Mouse (Mus musculus): ENCODE measurements around the gene Adat1. TPM values are rescaled to one million over a fixed set of nuclear protein-coding genes. Genes with fewer than 3 reads are reported as not detected.

Gene Adat1
- polyA plus RNA-seq, 1 experiment from 2014 or later, result 11.1 TPM

GRCm38 (mm10) chr8:112004754-112005153 is 12.7 kb upstream of the Adat1 start:
- H3K27ac ChIP-seq, result no peak overlapping the region
- H3K9ac ChIP-seq, result no peak overlapping the region
- no peak for ATAC-seq (ENCODE audit: low FRiP score, low read depth)
- peaks cover 2% of the 10 kb centered on the region; the same call in 1 of the 2 replicates for H3K4me1 ChIP-seq
- no peak overlapping the region for H3K4me3 ChIP-seq
- H3K36me3 ChIP-seq, result peaks cover 70% of the 10 kb centered on the region
- H3K4me2 ChIP-seq (replicated peaks), result no peak overlapping the region
- no peaks in the 10 kb centered on the region for H3K27me3 ChIP-seq (replicated peaks)
- H3K9me3 ChIP-seq, result no peaks in the 10 kb centered on the region

GRCm38 (mm10) chr8:111992703-111993039 is 569 bp upstream of the Adat1 start:
- Histone ChIP-seq H3K27me3 (replicated peaks) (no peaks in the 10 kb centered on the region), H3K9me3 (no peaks in the 10 kb centered on the region), H3K4me1 (peaks cover 8% of the 10 kb centered on the region; the same call in 1 of the 2 replicates), H3K36me3 (peaks cover 52% of the 10 kb centered on the region), H3K4me2 (replicated peaks) (no peak overlapping the region), H3K27ac (no peak overlapping the region), H3K4me3 (no peak overlapping the region), H3K9ac (no peak overlapping the region)
- 72% methylated on average over 3 of the region's 3 CpGs for WGBS
- ATAC-seq (ENCODE audit: low FRiP score, low read depth), result no peak

GRCm38 (mm10) chr8:111991278-111991677 is 824 bp downstream of the Adat1 start:
- H3K9ac ChIP-seq, result peak overlapping the region; percentile 72
- H3K27ac ChIP-seq, result no peak overlapping the region
- H3K4me2 ChIP-seq (replicated peaks), result peak overlapping the region; percentile 75
- peaks cover 8% of the 10 kb centered on the region; the same call in 1 of the 2 replicates for H3K4me1 ChIP-seq
- no peaks in the 10 kb centered on the region for H3K27me3 ChIP-seq (replicated peaks)
- H3K4me3 ChIP-seq, result peak overlapping the region; percentile 75
- peaks cover 45% of the 10 kb centered on the region for H3K36me3 ChIP-seq
- 70% methylated on average over 8 of the region's 8 CpGs for WGBS
- ATAC-seq (ENCODE audit: low FRiP score, low read depth), result no peak
- no peaks in the 10 kb centered on the region for H3K9me3 ChIP-seq

GRCm38 (mm10) chr8:111989911-111990310 is 2.2 kb downstream of the Adat1 start:
- Histone ChIP-seq H3K27me3 (replicated peaks) (no peaks in the 10 kb centered on the region), H3K36me3 (peaks cover 48% of the 10 kb centered on the region), H3K4me3 (no peak overlapping the region), H3K4me2 (replicated peaks) (no peak overlapping the region), H3K9ac (no peak overlapping the region), H3K9me3 (no peaks in the 10 kb centered on the region), H3K4me1 (peaks cover 8% of the 10 kb centered on the region; the same call in 1 of the 2 replicates), H3K27ac (no peak overlapping the region)
- ATAC-seq (ENCODE audit: low FRiP score, low read depth), result no peak
- WGBS, result 20% methylated on average over 7 of the region's 7 CpGs

- Histone ChIP-seq H3K9me3 (no peaks in the 10 kb centered on the region), H3K27me3 (replicated peaks) (no peaks in the 10 kb centered on the region), H3K36me3 (peaks cover 45% of the 10 kb centered on the region), H3K27ac (no peak overlapping the region), H3K4me1 (no peaks in the 10 kb centered on the region), H3K4me3 (no peak overlapping the region), H3K4me2 (replicated peaks) (no peak overlapping the region), H3K9ac (no peak overlapping the region)
- 86% methylated on average over 10 of the region's 10 CpGs for WGBS
- no peak for ATAC-seq (ENCODE audit: low FRiP score, low read depth)
Measured at GRCm38 (mm10) chr8:111984511-111984910, 7.6 kb downstream of the Adat1 start.

- H3K4me3 ChIP-seq, result no peak overlapping the region
- H3K4me2 ChIP-seq (replicated peaks), result no peak overlapping the region
- no peak overlapping the region for H3K27ac ChIP-seq
- H3K36me3 ChIP-seq, result peaks cover 37% of the 10 kb centered on the region
- H3K9me3 ChIP-seq, result no peaks in the 10 kb centered on the region
- H3K4me1 ChIP-seq, result no peaks in the 10 kb centered on the region
- ATAC-seq (ENCODE audit: low FRiP score, low read depth), result no peak
- 81% methylated on average over 7 of the region's 7 CpGs for WGBS
- H3K9ac ChIP-seq, result no peak overlapping the region
- no peaks in the 10 kb centered on the region for H3K27me3 ChIP-seq (replicated peaks)
Measured at GRCm38 (mm10) chr8:111982116-111982515, 10.0 kb downstream of the Adat1 start.

GRCm38 (mm10) chr8:111978147-111978546 is 14.0 kb downstream of the Adat1 start:
- WGBS, result 78% methylated on average over 10 of the region's 10 CpGs
- no peaks in the 10 kb centered on the region for H3K27me3 ChIP-seq (replicated peaks)
- peaks cover 40% of the 10 kb centered on the region for H3K36me3 ChIP-seq
- no peaks in the 10 kb centered on the region for H3K9me3 ChIP-seq
- no peaks in the 10 kb centered on the region for H3K4me1 ChIP-seq
- no peak overlapping the region for H3K4me2 ChIP-seq (replicated peaks)
- no peak overlapping the region for H3K9ac ChIP-seq
- no peak overlapping the region for H3K27ac ChIP-seq
- H3K4me3 ChIP-seq, result no peak overlapping the region
- ATAC-seq (ENCODE audit: low FRiP score, low read depth), result no peak

GRCm38 (mm10) chr8:111976326-111976725 is 15.8 kb downstream of the Adat1 start:
- peaks cover 38% of the 10 kb centered on the region for H3K36me3 ChIP-seq
- H3K4me2 ChIP-seq (replicated peaks), result no peak overlapping the region
- H3K9ac ChIP-seq, result no peak overlapping the region
- H3K27me3 ChIP-seq (replicated peaks), result no peaks in the 10 kb centered on the region
- H3K4me3 ChIP-seq, result no peak overlapping the region
- no peaks in the 10 kb centered on the region for H3K9me3 ChIP-seq
- ATAC-seq (ENCODE audit: low FRiP score, low read depth), result no peak
- no peak overlapping the region for H3K27ac ChIP-seq
- no peaks in the 10 kb centered on the region for H3K4me1 ChIP-seq
- WGBS, result 91% methylated on average over 2 of the region's 2 CpGs

- no peaks in the 10 kb centered on the region for H3K4me1 ChIP-seq
- no peak overlapping the region for H3K9ac ChIP-seq
- no peak overlapping the region for H3K4me3 ChIP-seq
- no peaks in the 10 kb centered on the region for H3K9me3 ChIP-seq
- H3K4me2 ChIP-seq (replicated peaks), result no peak overlapping the region
- no peaks in the 10 kb centered on the region for H3K27me3 ChIP-seq (replicated peaks)
- WGBS, result 94% methylated on average over 2 of the region's 2 CpGs
- peaks cover 42% of the 10 kb centered on the region for H3K36me3 ChIP-seq
- H3K27ac ChIP-seq, result no peak overlapping the region
- ATAC-seq (ENCODE audit: low FRiP score, low read depth), result no peak
Measured at GRCm38 (mm10) chr8:111975706-111976105, 16.4 kb downstream of the Adat1 start.

- Histone ChIP-seq H3K4me1 (no peaks in the 10 kb centered on the region), H3K36me3 (peaks cover 39% of the 10 kb centered on the region), H3K9ac (no peak overlapping the region), H3K4me3 (no peak overlapping the region), H3K4me2 (replicated peaks) (no peak overlapping the region), H3K27ac (no peak overlapping the region), H3K9me3 (no peaks in the 10 kb centered on the region), H3K27me3 (replicated peaks) (no peaks in the 10 kb centered on the region)
- ATAC-seq (ENCODE audit: low FRiP score, low read depth), result no peak
- WGBS, result 96% methylated on average over 12 of the region's 12 CpGs
Measured at GRCm38 (mm10) chr8:111974138-111974537, 18.0 kb downstream of the Adat1 start.

GRCm38 (mm10) chr8:111968991-111969390 is 23.1 kb downstream of the Adat1 start:
- ATAC-seq (ENCODE audit: low FRiP score, low read depth), result no peak
- H3K4me1 ChIP-seq, result no peaks in the 10 kb centered on the region
- WGBS, result 32% methylated on average over 5 of the region's 5 CpGs

GRCm38 (mm10) chr8:111968541-111968940 is 23.6 kb downstream of the Adat1 start:
- no peak for ATAC-seq (ENCODE audit: low FRiP score, low read depth)
- peaks cover 24% of the 10 kb centered on the region for H3K36me3 ChIP-seq
- no peak overlapping the region for H3K27ac ChIP-seq
- H3K4me2 ChIP-seq (replicated peaks), result no peak overlapping the region
- H3K4me3 ChIP-seq, result no peak overlapping the region
- no peaks in the 10 kb centered on the region for H3K9me3 ChIP-seq
- no peaks in the 10 kb centered on the region for H3K4me1 ChIP-seq
- H3K9ac ChIP-seq, result no peak overlapping the region
- H3K27me3 ChIP-seq (replicated peaks), result no peaks in the 10 kb centered on the region
- WGBS, result 88% methylated on average over 10 of the region's 10 CpGs

More at GRCm38 (mm10) chr8:111968991-111969390, 23.1 kb downstream of the Adat1 start:
- Histone ChIP-seq H3K9me3 (no peaks in the 10 kb centered on the region), H3K36me3 (peaks cover 29% of the 10 kb centered on the region), H3K27ac (no peak overlapping the region), H3K4me3 (no peak overlapping the region), H3K4me2 (replicated peaks) (no peak overlapping the region), H3K9ac (no peak overlapping the region), H3K27me3 (replicated peaks) (no peaks in the 10 kb centered on the region)

- H3K9ac ChIP-seq, result no peak overlapping the region
- H3K9me3 ChIP-seq, result no peaks in the 10 kb centered on the region
- H3K27me3 ChIP-seq (replicated peaks), result no peaks in the 10 kb centered on the region
- H3K4me1 ChIP-seq, result no peaks in the 10 kb centered on the region
- WGBS, result 89% methylated on average over 5 of the region's 5 CpGs
- no peak overlapping the region for H3K27ac ChIP-seq
- no peak overlapping the region for H3K4me2 ChIP-seq (replicated peaks)
- no peak for ATAC-seq (ENCODE audit: low FRiP score, low read depth)
- no peak overlapping the region for H3K4me3 ChIP-seq
- peaks cover 17% of the 10 kb centered on the region for H3K36me3 ChIP-seq
Measured at GRCm38 (mm10) chr8:111967246-111967870, 24.7 kb downstream of the Adat1 start.
